Mouse (Mus musculus) liver, adult 2 months (tissue): ENCODE results near the gene Capn1.

Source experiments
- CTCF ChIP-seq: fragments of 200-500 bp; IDR thresholded peaks from 2 replicates; pipeline ENCODE4 v1.5.1; 2011; ENCODE audit warnings: low read depth, low read length, control low read depth
- POLR2A ChIP-seq: fragments of 200-500 bp; IDR thresholded peaks from 2 replicates; pipeline ENCODE4 v1.6.1; 2011; ENCODE audit warnings: low read length, control low read depth; ENCODE audit not compliant: insufficient read depth; ENCODE audit errors: extremely low read depth

DNA sequence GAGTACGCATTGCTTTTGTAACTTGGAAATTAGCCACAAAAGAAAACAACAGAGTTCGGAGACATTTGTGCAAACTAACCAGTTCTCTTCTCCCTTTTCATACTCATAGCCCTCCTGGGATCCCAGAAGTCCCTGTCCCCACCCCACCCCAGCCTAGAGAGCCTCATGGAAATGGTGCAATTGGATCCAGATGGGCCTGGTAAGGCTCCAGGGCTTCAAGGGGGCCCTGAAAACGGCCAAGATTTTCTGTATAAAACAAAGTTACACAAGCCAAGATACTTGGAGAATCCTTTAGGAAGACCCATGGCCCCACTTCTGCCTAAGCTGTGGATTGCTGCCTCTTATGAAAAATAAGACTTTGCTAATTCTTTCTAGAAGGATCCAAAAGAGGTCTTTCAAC is 38.0 kb downstream of the Capn1 start:
- TF ChIP-seq CTCF (no peak), POLR2A (no peak)
